Mouse (Mus musculus) gastrocnemius, adult 2 months (tissue): ENCODE measurements around the gene Ddx56. TPM values are rescaled to one million over a fixed set of nuclear protein-coding genes. Genes with fewer than 3 reads are reported as not detected.
"Not testable (repeated sequence)": the region's sequence is repeated elsewhere in the genome, so short reads cannot be mapped to it uniquely, and the experiment has no call there.

ENCODE experiments used
- DNase-seq: peaks from one replicate; pipeline ENCODE4 v3.0.0; 2022
- H3K27ac ChIP-seq: fragments of 200-600 bp; 2 replicates; pipeline ENCODE4 v1.8.1; 2022; ENCODE audit warnings: mild to moderate bottlenecking
- H3K4me3 ChIP-seq: fragments of 200-600 bp; 2 replicates; pipeline ENCODE4 v1.8.1; 2022; ENCODE audit warnings: mild to moderate bottlenecking, moderate library complexity
- CTCF ChIP-seq: fragments of 200-600 bp; IDR thresholded peaks from 2 replicates; pipeline ENCODE4 v1.8.1; 2022; ENCODE audit warnings: antibody characterized with exemption, mild to moderate bottlenecking, moderate library complexity
- intact Hi-C: fragments of 180-260 bp; cut with DNase I; formaldehyde crosslinking; loops from one replicate; pipeline ENCODE4 v1.15.1; 2025
- total RNA-seq, 2 experiments: library from RNA; stranded (reverse); gene quantifications; 2 replicates each; pipeline ENCODE4 v1.2.3; 2021

Ddx56 gene
- total RNA-seq, 2 experiments from 2014 or later, result 26.1 to 33.0 TPM

GRCm38 (mm10) chr11:6291401-6292115, 24.0 kb upstream of the Ddx56 start, which contains the start of gene Ogdh:
Gene Ogdh, plus strand, starts transcription at chr11:6291633.
- no peak for TF ChIP-seq CTCF
- intact Hi-C loops, result no loop called here
- Histone ChIP-seq H3K27ac (peak within 1 kb of the TSS; percentile 99), H3K4me3 (peak within 1 kb of the TSS; percentile 96)
- DNase-seq, result peak; percentile 100

GRCm38 (mm10) chr11:6290883-6291282, 23.3 kb upstream of the Ddx56 start:
- Histone ChIP-seq H3K4me3 (peak overlapping the region; percentile 96), H3K27ac (peak overlapping the region; percentile 99)
- intact Hi-C loops, result no loop called here

GRCm38 (mm10) chr11:6290138-6290537, 22.6 kb upstream of the Ddx56 start:
- no peak overlapping the region for H3K4me3 ChIP-seq
- DNase-seq, result no peak
- intact Hi-C loops, result no loop called here

More at GRCm38 (mm10) chr11:6290883-6291282, 23.3 kb upstream of the Ddx56 start:
- DNase-seq, result no peak
- no peak for TF ChIP-seq CTCF

GRCm38 (mm10) chr11:6282940-6283339, 15.4 kb upstream of the Ddx56 start:
- peak; percentile 84 for DNase-seq
- peak overlapping the region; percentile 81 for H3K27ac ChIP-seq
- no peak for TF ChIP-seq CTCF
- H3K4me3 ChIP-seq, result no peak overlapping the region
- intact Hi-C loops, result no loop called here

More at GRCm38 (mm10) chr11:6290138-6290537, 22.6 kb upstream of the Ddx56 start:
- H3K27ac ChIP-seq, result peak overlapping the region; percentile 99
- TF ChIP-seq CTCF, result no peak

GRCm38 (mm10) chr11:6276466-6276865, 8.9 kb upstream of the Ddx56 start:
- TF ChIP-seq CTCF, result no peak

GRCm38 (mm10) chr11:6275094-6275484, 7.5 kb upstream of the Ddx56 start:
- TF ChIP-seq CTCF, result no peak
- Histone ChIP-seq H3K27ac (peak overlapping the region; percentile 93), H3K4me3 (peak overlapping the region; percentile 87)
- intact Hi-C loops, result no loop called here
- DNase-seq, result no peak

More at GRCm38 (mm10) chr11:6276466-6276865, 8.9 kb upstream of the Ddx56 start:
- Histone ChIP-seq H3K27ac (no peak overlapping the region), H3K4me3 (no peak overlapping the region)
- intact Hi-C loops, result no loop called here
- DNase-seq, result no peak

GRCm38 (mm10) chr11:6274387-6275093, 7.0 kb upstream of the Ddx56 start, which contains the start of gene Tmed4:
Gene Tmed4, minus strand, starts transcription at chr11:6274870.
- Histone ChIP-seq H3K27ac (peak within 1 kb of the TSS; percentile 93), H3K4me3 (peak within 1 kb of the TSS; percentile 87)
- DNase-seq, result peak; percentile 99
- intact Hi-C loops, result no loop called here
- peak; percentile 82 for TF ChIP-seq CTCF

DNA sequence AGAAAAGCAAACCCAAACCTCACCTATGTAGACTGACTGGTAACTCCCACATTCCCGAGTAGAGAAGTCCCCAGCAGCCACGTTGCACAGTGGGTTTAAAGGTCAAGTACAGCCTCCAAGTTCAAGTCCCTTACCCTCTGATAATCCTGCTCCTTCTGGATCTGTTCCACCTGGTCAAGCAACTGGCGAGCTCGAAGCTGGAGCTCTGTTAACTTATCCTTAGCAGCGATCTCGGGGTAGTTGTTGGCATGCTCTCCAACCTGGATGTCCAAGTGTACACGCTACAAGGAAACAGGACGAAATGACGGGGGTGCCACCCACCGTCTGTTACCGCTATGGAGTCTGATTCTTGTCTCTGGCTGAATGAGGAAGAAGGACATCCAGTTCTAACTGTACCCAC, 6.0 kb upstream of the Ddx56 start:
- TF ChIP-seq CTCF, result no peak
- Histone ChIP-seq H3K27ac (peak overlapping the region; percentile 93), H3K4me3 (peak overlapping the region; percentile 87)
- intact Hi-C loops, result no loop called here
- no peak for DNase-seq

- no peak for DNase-seq
- peak overlapping the region; percentile 73 for H3K4me3 ChIP-seq
- intact Hi-C loops, result loop anchor here (2.0 kb wide), 1 partner anchor 66 kb away; the partner anchor contains the start of genes A730071L15Rik and Nudcd3
- TF ChIP-seq CTCF, result no peak
- H3K27ac ChIP-seq, result peak overlapping the region; percentile 97
These were observed 951 bp downstream of the Ddx56 start for GRCm38 (mm10) chr11:6266621-6267020.

GRCm38 (mm10) chr11:6261434-6262082, 6.0 kb downstream of the Ddx56 start:
- DNase-seq, result peak; percentile 79
- H3K4me3 ChIP-seq, result no peak overlapping the region
- intact Hi-C loops, result loop anchor here (2.0 kb wide), 1 partner anchor 265 kb away; no protein-coding TSS in a partner anchor
- H3K27ac ChIP-seq, result no peak overlapping the region
- TF ChIP-seq CTCF, result no peak

GRCm38 (mm10) chr11:6259413-6259812, 8.2 kb downstream of the Ddx56 start:
- no peak for DNase-seq
- intact Hi-C loops, result no loop called here
- TF ChIP-seq CTCF, result no peak
- no peak overlapping the region for H3K27ac ChIP-seq
- H3K4me3 ChIP-seq, result no peak overlapping the region

- TF ChIP-seq CTCF, result no peak
- no peak for DNase-seq
- intact Hi-C loops, result no loop called here
- H3K27ac ChIP-seq, result no peak overlapping the region
- H3K4me3 ChIP-seq, result no peak overlapping the region
These were observed 11.0 kb downstream of the Ddx56 start for GRCm38 (mm10) chr11:6256490-6257072.

GRCm38 (mm10) chr11:6254602-6255001, 13.0 kb downstream of the Ddx56 start:
- intact Hi-C loops, H3K4me3 ChIP-seq, DNase-seq, H3K27ac ChIP-seq: not testable (repeated sequence)
